Mouse (Mus musculus) layer of hippocampus, postnatal 10 days (tissue): ENCODE results near the gene Prtn3. TPM values are rescaled to one million over a fixed set of nuclear protein-coding genes. Genes with fewer than 3 reads are reported as not detected.
"Not testable (repeated sequence)": the region's sequence is repeated elsewhere in the genome, so short reads cannot be mapped to it uniquely, and the experiment has no call there.

Experiments
- DNase-seq, 2 experiments: peaks; one replicate each; pipeline ENCODE4 v3.0.0; 2021; ENCODE audit warnings: low spot score in 2 of 2
- total RNA-seq, 2 experiments: library from RNA; stranded (reverse); gene quantifications; 2 replicates each; pipeline ENCODE4 v1.2.3; 2021

Gene Prtn3
- total RNA-seq, 2 experiments from 2014 or later = 3.6 to 3.7 TPM

- DNase-seq = no peak
Observed at GRCm38 (mm10) chr10:79873313-79873712, 963 bp upstream of the Prtn3 start.

DNA sequence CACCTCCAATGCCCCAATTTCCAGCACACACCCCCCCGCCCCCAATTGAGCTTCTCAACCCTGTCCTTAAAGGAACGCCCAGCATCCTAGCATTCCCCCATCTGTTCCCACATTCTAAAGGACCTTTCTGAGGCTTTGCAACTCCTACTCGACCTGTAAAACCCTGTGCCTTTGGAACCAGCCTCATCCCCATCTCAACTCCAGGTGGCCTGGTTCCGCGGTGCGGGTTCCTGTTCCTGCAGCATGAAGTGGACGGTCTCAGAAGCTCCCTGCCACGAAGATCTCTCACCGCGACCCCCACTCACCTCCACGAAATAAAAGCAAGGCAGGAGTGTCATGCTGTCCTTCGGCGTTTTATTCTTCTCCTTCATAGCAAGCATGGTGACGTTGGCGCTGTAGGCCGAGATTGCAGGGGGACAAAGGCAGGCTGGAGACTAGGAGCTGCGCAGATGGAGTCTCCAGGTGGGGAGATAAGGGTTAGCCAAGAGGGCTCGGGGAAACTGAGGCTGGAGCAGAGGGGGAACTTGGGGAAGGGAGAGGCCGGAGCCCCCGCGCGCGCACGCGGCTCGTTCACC, 474 bp upstream of the Prtn3 start:
- DNase-seq = no peak

- DNase-seq = no peak
Observed at GRCm38 (mm10) chr10:79877174-79877573, 2.9 kb downstream of the Prtn3 start.

DNA sequence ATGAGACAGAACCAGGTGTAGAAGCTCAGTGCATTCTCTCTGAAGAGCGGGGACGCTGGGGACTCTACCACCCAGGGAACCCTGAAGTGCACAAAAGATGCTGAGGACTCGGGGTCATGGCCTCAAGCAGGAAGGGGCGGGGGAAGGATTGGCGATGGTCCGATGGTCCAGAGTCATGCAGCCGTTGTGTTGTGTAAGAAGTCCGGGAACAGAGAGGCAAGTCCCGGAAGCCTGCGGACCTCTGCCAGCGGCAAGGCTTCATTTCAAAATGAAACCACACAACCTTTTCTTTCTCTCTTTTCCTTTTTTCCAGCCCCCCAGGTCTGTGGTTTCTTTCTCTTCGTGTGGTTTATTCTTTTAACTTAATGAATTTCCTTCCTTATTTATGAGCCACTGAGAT, 3.5 kb downstream of the Prtn3 start:
- no peak for DNase-seq

GRCm38 (mm10) chr10:79879527-79879926, 5.3 kb downstream of the Prtn3 start:
- DNase-seq = no peak

DNA sequence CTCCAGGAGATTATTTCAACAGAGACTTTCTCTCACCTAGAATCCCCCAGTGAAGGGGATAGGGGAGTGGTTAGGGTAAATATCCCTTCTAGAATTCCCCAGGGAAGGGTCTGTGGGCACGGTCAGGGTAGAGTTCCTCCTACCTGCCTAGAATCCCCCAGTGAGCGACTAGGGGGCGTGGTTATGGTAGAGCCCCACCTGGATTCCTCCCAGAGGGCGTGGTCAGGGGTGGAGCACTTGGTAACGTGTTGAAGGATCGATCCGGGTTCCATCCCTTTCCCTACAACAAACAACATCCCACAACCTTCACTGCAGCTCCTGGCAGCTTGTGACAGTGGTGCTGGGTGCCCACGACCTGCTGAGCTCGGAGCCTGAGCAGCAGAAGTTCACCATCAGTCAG, 6.4 kb downstream of the Prtn3 start:
- no peak for DNase-seq

- no peak for DNase-seq
Observed at GRCm38 (mm10) chr10:79881981-79882380, 7.7 kb downstream of the Prtn3 start.

GRCm38 (mm10) chr10:79883297-79884084, 9.2 kb downstream of the Prtn3 start:
- peak; percentile 82 for DNase-seq

GRCm38 (mm10) chr10:79884446-79884845, 10.2 kb downstream of the Prtn3 start:
- no peak for DNase-seq

- not testable (repeated sequence) for DNase-seq
Observed at GRCm38 (mm10) chr10:79884938-79885337, 10.7 kb downstream of the Prtn3 start.

DNA sequence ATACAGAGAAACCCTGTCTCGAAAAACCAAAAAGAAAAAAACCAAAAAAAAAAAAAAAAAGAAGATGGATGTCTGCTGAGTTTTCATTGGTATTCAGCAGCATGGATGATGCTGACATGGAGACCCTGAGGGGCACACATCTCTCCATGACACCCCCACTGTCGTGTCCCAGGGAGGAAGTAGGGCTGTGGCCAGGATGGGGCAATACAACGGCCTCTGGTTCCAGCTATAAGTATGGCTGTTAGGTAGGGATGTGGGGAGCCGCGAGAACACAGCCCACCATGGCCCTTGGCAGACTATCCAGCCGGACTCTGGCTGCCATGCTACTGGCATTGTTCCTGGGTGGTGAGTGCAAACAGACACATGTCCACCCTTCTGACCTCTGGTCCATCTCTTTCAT, 11.8 kb downstream of the Prtn3 start, which contains the start of gene Elane:
Gene Elane (plus strand): TSS at position 194 of the 400 bp plus-strand sequence.
- DNase-seq = no peak

DNA sequence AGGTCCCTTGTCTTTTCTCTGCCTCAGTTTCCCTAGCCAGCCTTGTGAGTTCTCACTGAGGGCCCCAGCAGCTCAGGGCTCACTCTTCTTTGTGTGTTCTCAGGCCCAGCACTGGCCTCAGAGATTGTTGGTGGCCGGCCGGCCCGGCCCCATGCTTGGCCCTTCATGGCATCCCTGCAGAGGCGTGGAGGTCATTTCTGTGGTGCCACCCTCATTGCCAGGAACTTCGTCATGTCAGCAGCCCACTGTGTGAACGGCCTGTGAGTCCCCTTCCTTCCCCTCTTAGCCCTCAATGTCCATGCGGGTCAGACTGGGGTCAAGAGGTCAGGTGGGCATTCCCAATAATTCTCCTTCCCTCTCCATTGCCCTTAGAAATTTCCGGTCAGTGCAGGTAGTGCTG, 12.3 kb downstream of the Prtn3 start:
- no peak for DNase-seq

DNA sequence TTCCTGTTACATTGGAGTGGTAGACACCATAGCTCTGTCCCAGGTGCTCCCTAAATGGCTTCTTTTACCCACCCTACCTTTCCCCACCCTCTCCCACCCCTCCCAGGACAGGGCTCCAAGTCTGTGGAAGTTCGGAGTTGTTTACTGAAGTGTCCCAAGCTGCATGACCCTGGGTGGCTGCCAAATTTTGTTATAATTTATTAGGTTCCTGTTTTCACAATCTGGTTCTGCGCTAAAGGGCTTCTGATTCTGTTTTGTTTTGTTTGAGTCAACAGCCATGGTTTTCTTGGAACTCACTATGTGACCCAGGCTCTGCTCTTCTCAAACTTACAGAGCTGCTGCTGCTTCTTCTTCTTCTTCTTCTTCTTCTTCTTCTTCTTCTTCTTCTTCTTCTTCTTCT, 15.1 kb downstream of the Prtn3 start:
- no peak for DNase-seq

GRCm38 (mm10) chr10:79890670-79891069, 16.4 kb downstream of the Prtn3 start, which contains the start of gene Cfd:
Cfd (plus strand) TSS chr10:79890853.
- DNase-seq = no peak

DNA sequence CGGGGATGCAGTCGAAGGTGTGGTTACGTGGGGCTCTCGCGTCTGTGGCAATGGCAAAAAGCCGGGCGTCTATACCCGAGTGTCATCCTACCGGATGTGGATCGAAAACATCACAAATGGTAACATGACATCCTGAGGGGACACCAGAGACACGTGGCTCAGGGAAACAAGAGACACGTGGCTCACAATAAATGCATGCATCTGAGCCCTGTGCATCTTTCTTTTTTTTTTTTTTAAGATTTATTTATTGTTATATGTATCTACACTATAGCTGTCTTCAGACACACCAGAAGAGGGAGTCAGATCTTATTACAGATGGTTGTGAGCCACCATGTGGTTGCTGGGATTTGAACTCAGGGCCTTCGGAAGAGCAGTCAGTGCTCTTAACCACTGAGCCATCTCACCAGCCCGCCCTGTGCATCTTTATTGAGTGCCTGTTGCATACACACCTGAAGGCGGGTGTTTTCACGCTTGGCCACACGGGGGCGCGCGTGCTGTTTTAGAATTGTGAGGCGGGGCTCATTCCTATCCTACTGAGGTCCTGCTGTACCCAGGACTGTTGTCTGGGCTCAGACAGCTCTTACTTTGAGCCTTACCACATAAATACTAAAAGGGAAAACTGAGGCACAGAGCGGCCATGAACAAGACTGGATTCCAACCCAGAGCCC, 18.3 kb downstream of the Prtn3 start:
- peak; percentile 78 to 82 for DNase-seq

- no peak for DNase-seq
Observed at GRCm38 (mm10) chr10:79896306-79896705, 22.0 kb downstream of the Prtn3 start.

GRCm38 (mm10) chr10:79896814-79897213, 22.5 kb downstream of the Prtn3 start:
- DNase-seq = no peak

- no peak for DNase-seq
Observed at GRCm38 (mm10) chr10:79897316-79898245, 23.3 kb downstream of the Prtn3 start.

GRCm38 (mm10) chr10:79900951-79901410, 26.7 kb downstream of the Prtn3 start:
- peak; percentile 57 to 67 for DNase-seq

- no peak for DNase-seq
Observed at GRCm38 (mm10) chr10:79906712-79907111, 32.4 kb downstream of the Prtn3 start.

DNA sequence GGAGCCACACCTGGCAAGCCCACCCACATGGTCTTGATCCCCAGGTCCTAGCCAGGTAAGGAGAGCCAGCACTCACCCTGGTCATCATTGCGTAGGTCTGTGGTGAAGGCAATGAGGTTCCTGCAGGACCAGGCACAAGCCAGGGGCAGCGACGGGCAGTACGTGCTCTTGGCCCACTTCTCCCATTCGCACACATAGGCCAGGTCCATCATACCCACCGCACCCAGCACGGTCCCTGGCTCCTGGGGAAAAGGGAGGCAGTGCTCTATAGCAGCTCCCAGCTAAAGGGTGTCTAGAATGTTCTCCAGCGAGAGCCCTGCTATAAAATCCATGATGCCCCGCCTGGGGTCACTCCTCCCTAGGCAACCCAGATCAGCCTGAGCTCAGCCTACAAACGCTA, 33.1 kb downstream of the Prtn3 start:
- no peak for DNase-seq
